Mouse (Mus musculus): ENCODE measurements around the gene 9530077C05Rik.
"Not testable (repeated sequence)": the region's sequence is repeated elsewhere in the genome, so short reads cannot be mapped to it uniquely, and the experiment has no call there.

Gene 9530077C05Rik

GRCm38 (mm10) chr9:22411002-22411857 lies at the start of gene 9530077C05Rik:
Gene 9530077C05Rik (plus strand): TSS chr9:22411513.
- peak; percentile 98 to 99 for DNase-seq

GRCm38 (mm10) chr9:22366221-22366620 lies 45.1 kb upstream of the 9530077C05Rik start:
- no peak for DNase-seq

- DNase-seq: no peak
These were observed 44.7 kb upstream of the 9530077C05Rik start for GRCm38 (mm10) chr9:22366621-22367020.

GRCm38 (mm10) chr9:22368030-22368429 lies 43.3 kb upstream of the 9530077C05Rik start:
- no peak for DNase-seq

GRCm38 (mm10) chr9:22372760-22373159 lies 38.6 kb upstream of the 9530077C05Rik start:
- peak in 1 of 2 experiments; percentile 50 for DNase-seq

- no peak for DNase-seq
These were observed 35.2 kb upstream of the 9530077C05Rik start for GRCm38 (mm10) chr9:22376086-22376485.

GRCm38 (mm10) chr9:22385890-22386289 lies 25.4 kb upstream of the 9530077C05Rik start:
- DNase-seq: no peak

GRCm38 (mm10) chr9:22387901-22388300 lies 23.4 kb upstream of the 9530077C05Rik start:
- DNase-seq: no peak

- DNase-seq: peak in 1 of 2 experiments; percentile 29
These were observed 22.8 kb upstream of the 9530077C05Rik start for GRCm38 (mm10) chr9:22388401-22388980.

GRCm38 (mm10) chr9:22389021-22389476 lies 22.3 kb upstream of the 9530077C05Rik start, which contains the start of gene Anln:
Gene Anln (minus strand): TSS chr9:22389188.
- DNase-seq: peak; percentile 92 to 97

- DNase-seq: no peak
These were observed 21.5 kb upstream of the 9530077C05Rik start for GRCm38 (mm10) chr9:22389736-22390245.

GRCm38 (mm10) chr9:22390390-22390789 lies 20.9 kb upstream of the 9530077C05Rik start:
- DNase-seq: no peak

- no peak for DNase-seq
These were observed 16.6 kb upstream of the 9530077C05Rik start for GRCm38 (mm10) chr9:22394725-22395124.

- DNase-seq: peak in 1 of 2 experiments; percentile 48
These were observed 12.3 kb upstream of the 9530077C05Rik start for GRCm38 (mm10) chr9:22399021-22399420.

GRCm38 (mm10) chr9:22402001-22402400 lies 9.3 kb upstream of the 9530077C05Rik start:
- no peak for DNase-seq

- DNase-seq: no peak
These were observed 8.3 kb upstream of the 9530077C05Rik start for GRCm38 (mm10) chr9:22402976-22403375.

- not testable (repeated sequence) for DNase-seq
These were observed 7.8 kb upstream of the 9530077C05Rik start for GRCm38 (mm10) chr9:22403501-22403900.

GRCm38 (mm10) chr9:22405414-22405813 lies 5.9 kb upstream of the 9530077C05Rik start:
- DNase-seq: no peak

GRCm38 (mm10) chr9:22407633-22408032 lies 3.7 kb upstream of the 9530077C05Rik start:
- DNase-seq: not testable (repeated sequence)

GRCm38 (mm10) chr9:22408344-22408743 lies 3.0 kb upstream of the 9530077C05Rik start:
- peak; percentile 21 to 49 for DNase-seq

GRCm38 (mm10) chr9:22409501-22409900 lies 1.8 kb upstream of the 9530077C05Rik start:
- DNase-seq: no peak

- no peak for DNase-seq
These were observed 4.9 kb downstream of the 9530077C05Rik start for GRCm38 (mm10) chr9:22416187-22416586.

- peak in 1 of 2 experiments; percentile 10 for DNase-seq
These were observed 6.2 kb downstream of the 9530077C05Rik start for GRCm38 (mm10) chr9:22417547-22417946.
